Mouse (Mus musculus): ENCODE results near the gene Fgf11. TPM values are rescaled to one million over a fixed set of nuclear protein-coding genes. Genes with fewer than 3 reads are reported as not detected.

The Fgf11 gene
- 1 to 10 TPM; 4.6 to 4.8 TPM for total RNA-seq (2021)
- long read RNA-seq, experiment 1 = 0 reads
- long read RNA-seq, experiment 2 = 0 reads

- intact Hi-C loops (cut with DNase I) = loop anchor here (5.0 kb wide), 3 partner anchors 36 to 76 kb away; partner anchors contain the start of genes Nlgn2, Slc35g3, Tmem256 and Tmem95
- no peak for DNase-seq
Observed at GRCm38 (mm10) chr11:69801379-69801977, at the start of gene Fgf11. Gene Fgf11, minus strand, starts transcription at chr11:69801857.

DNA sequence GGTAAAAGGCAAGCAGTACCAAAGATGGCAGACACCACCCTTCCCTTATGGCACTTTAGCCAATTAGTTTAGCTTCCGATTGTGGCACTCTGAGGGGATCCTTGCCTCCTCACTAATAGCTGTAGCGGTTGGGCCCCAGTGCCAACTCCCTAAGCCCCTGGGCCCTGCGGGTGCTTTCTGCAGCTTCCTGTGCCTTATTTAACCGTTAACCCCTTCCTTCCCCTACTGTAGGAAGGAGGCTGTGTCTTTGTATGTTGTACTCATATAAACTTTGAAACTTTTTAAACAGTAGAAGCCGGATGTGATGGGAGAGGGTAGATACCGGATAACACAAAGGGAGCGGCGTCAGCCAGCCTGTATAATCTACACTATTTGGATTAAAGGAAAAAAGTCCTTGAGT, 49.1 kb upstream of the Fgf11 start:
- intact Hi-C loops (cut with DNase I) = no loop called here
- DNase-seq = no peak

- intact Hi-C loops (cut with DNase I) = no loop called here
- DNase-seq = no peak
Observed at GRCm38 (mm10) chr11:69849884-69850283, 48.2 kb upstream of the Fgf11 start.

GRCm38 (mm10) chr11:69849128-69849527, 47.5 kb upstream of the Fgf11 start:
- intact Hi-C loops (cut with DNase I) = no loop called here
- DNase-seq = no peak

DNA sequence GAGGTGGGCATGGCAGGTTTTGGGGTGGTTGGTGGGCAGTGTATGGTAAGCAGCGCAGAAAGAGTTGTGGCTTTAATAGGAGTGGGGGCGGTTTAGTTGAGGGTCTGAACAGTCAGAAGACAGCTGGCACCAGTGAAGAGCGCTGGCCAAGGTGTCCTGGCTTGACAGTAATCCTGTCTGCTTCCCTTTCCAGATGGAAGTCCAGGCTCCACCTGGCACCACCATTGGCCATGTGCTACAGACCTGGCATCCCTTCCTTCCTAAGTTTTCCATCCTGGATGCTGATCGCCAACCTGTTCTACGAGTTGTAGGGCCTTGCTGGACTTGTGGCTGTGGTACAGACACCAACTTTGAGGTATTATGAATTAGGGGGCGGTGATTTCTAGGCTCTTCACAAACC, 46.4 kb upstream of the Fgf11 start:
- intact Hi-C loops (cut with DNase I) = no loop called here
- DNase-seq = no peak

GRCm38 (mm10) chr11:69846738-69847688, 45.4 kb upstream of the Fgf11 start:
- intact Hi-C loops (cut with DNase I) = no loop called here
- DNase-seq = no peak

GRCm38 (mm10) chr11:69846198-69846680, 44.6 kb upstream of the Fgf11 start, which contains the start of gene Plscr3:
Gene Plscr3, plus strand, starts transcription at chr11:69846376.
- intact Hi-C loops (cut with DNase I) = no loop called here
- DNase-seq = peak; percentile 87 to 92

DNA sequence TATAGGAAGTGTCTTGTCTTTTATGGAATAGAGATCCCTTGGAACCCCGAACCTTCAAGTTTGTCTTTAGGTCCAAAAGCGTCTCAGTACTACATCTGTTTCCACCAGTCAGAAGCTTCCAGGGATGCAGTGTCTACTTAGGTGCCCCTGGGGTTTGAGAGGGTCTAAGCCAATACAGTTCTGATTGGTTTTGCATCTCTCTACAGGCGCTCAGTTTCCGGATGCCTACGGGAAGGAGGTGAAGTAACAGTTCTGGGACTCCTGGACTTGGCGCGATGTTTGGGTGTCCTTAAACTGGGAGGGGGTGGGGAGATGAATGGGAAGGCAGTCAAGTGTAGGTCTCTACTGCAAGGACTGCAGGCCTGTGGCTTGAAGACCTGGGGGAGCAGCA, 37.1 kb upstream of the Fgf11 start:
- no peak for DNase-seq
- intact Hi-C loops (cut with DNase I) = loop anchor here (5.0 kb wide), 1 partner anchor 36 kb away; the partner anchor contains the start of gene Fgf11

- intact Hi-C loops (cut with DNase I) = loop anchor here (5.0 kb wide), 1 partner anchor 36 kb away; the partner anchor contains the start of gene Fgf11
- peak; percentile 90 to 96 for DNase-seq
Observed at GRCm38 (mm10) chr11:69837952-69838713, 36.5 kb upstream of the Fgf11 start, which contains the start of gene Tmem256. Gene Tmem256, plus strand, starts transcription at chr11:69838514.

DNA sequence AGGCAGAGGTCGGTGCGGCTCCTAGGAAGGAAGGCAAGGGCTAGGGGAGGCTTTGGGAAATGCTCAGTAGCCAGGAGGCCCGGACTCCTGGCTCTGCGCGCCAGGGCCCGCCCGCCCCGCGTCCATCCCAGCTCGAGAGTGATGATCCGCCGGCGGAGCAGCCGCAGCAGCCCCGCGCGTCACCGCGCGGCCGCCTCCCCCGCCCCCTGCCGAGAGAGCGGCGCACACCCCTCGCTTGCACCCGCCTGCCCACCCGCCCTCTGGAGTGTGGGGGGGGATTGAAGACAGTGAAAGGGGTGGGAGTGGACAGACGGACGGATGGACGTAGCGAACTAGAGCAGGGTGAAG, 35.9 kb upstream of the Fgf11 start, which contains the start of gene Nlgn2:
Gene Nlgn2 (minus strand): TSS at position 181 of the 348 bp plus-strand sequence.
- no peak for DNase-seq
- intact Hi-C loops (cut with DNase I) = loop anchor here (5.0 kb wide), 1 partner anchor 35 kb away; the partner anchor contains the start of gene Fgf11

GRCm38 (mm10) chr11:69836703-69837576, 35.3 kb upstream of the Fgf11 start:
- DNase-seq = peak; percentile 26 to 45

DNA sequence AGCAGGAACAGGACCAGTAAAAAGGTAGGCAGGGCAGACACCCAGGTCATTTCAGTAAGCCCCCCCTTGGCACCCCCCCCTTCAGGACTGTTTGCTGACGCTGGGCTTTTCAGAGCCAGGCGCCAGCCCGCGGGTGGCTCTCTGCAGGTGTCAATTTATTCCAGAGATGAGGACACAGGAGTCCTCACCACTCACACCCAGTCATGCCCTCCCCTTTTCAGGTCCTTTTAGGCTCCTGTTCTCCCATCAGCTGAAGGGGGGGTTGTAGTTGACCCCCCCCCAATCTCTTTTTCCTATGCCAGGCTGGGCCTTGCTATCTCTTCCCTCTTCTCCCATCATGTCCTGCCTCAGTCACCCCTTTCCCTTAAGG, 34.3 kb upstream of the Fgf11 start:
- intact Hi-C loops (cut with DNase I) = loop anchor here (5.0 kb wide), 1 partner anchor 34 kb away; the partner anchor contains the start of gene Fgf11
- no peak for DNase-seq

More at GRCm38 (mm10) chr11:69836703-69837576, 35.3 kb upstream of the Fgf11 start:
- intact Hi-C loops (cut with DNase I) = loop anchor here (5.0 kb wide), 1 partner anchor 35 kb away; the partner anchor contains the start of gene Fgf11

GRCm38 (mm10) chr11:69835326-69835965, 33.8 kb upstream of the Fgf11 start:
- intact Hi-C loops (cut with DNase I) = loop anchor here (5.0 kb wide), 1 partner anchor 33 kb away; the partner anchor contains the start of gene Fgf11
- DNase-seq = no peak

GRCm38 (mm10) chr11:69834001-69834549, 32.4 kb upstream of the Fgf11 start:
- intact Hi-C loops (cut with DNase I) = no loop called here
- DNase-seq = no peak

DNA sequence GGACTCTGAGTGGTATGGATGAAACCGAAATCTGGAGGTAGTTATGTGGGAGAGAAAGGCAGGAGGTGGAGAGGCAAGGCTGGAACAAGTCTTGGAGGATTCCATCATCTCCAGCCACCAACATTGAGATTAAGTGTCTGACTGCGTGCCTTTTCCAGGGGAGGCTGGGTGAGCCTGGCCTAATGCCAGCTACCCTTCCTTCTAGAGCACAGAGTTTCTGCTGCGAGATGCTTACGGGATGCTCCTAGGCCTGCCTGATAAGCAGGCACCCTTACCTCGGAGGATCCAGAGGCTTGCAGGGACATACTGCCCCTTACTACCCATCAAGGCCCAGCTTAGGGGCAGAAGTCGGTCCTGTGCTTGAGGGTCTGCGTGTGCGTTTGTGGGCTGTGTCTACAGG, 31.9 kb upstream of the Fgf11 start:
- DNase-seq = no peak
- intact Hi-C loops (cut with DNase I) = no loop called here

DNA sequence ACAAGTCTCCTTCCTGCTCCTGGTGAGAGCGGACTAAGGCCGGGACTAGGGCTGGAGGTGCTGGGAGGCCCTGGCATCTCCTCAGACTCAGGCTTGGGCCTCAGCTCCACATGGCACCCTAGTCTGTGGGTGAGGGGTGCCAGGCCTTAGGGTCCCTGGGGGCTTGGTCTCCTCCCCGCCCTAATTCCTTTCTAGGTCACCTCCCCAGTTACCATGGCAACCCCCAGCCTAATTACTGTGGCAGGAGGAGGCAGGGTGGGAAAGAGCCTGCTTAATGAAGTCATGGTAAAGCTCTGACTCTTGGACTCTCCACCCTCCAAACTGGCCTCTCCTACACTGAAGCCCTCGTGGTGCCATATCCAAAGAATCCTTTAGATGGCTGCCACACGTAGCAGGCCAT, 27.2 kb upstream of the Fgf11 start:
- DNase-seq = no peak
- intact Hi-C loops (cut with DNase I) = no loop called here

DNA sequence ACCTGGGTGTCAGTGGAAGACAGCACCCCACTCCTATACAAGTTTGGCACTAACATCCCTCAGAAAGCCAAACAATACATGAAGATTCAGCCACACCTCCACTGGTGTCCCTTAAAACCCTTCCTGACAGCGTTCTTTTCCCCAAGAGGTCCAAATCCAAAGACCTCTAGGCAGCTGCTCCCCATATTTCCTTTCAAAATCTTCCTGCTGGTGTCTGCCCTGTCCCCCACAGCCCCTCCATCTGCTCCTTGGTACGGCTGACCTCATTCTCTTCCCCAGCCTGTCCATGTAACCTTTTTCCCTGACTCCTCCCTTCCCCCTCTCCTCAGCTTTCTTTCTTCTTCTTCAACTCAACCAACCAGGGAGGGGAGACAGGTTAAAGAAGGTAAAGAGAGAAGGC, 21.8 kb upstream of the Fgf11 start:
- intact Hi-C loops (cut with DNase I) = no loop called here
- DNase-seq = no peak

DNA sequence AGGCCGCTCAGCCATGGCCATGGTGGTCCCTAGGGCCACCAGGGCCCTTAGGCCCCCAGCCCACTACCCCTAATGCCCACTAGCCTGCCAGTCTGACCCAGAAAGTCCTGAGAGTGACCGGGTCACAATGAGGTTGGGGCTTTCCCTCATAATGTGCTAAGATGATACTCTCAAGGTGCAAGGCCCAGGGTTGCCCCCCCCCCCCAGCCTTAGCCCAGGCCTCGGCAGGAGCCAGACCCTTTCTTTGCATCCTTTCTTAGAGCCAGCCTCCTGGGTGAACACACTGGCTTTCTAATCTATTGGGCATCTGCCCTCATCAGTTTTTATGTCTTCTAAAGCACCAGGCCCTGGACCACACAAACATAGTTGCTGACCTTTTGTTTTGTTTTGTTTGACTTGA, 20.4 kb upstream of the Fgf11 start, which contains the start of gene Spem1:
Gene Spem1 (minus strand): TSS at position 101 of the 400 bp plus-strand sequence.
- intact Hi-C loops (cut with DNase I) = no loop called here
- no peak for DNase-seq

All from gastrocnemius, postnatal 36 days (tissue).